Mouse (Mus musculus) left cerebral cortex, adult 2 months (tissue): ENCODE measurements around the gene Mark1. TPM values are rescaled to one million over a fixed set of nuclear protein-coding genes. Genes with fewer than 3 reads are reported as not detected.
A peak's percentile ranks its signal among the peaks of the same experiment; 100 is the strongest.

Source experiments
- DNase-seq, 2 experiments: peaks; one replicate each; pipeline ENCODE4 v3.0.0; 2021 to 2022; ENCODE audit warnings: low spot score in 2 of 2, mixed read lengths in 1 of 2; ENCODE audit errors: extremely low spot score in 1 of 2
- H3K27ac ChIP-seq: fragments of 200-600 bp; 2 replicates; pipeline ENCODE4 v1.8.1; 2022
- H3K4me3 ChIP-seq: fragments of 200-600 bp; 2 replicates; pipeline ENCODE4 v1.8.1; 2022
- CTCF ChIP-seq: fragments of 200-600 bp; IDR thresholded peaks from 2 replicates; pipeline ENCODE4 v1.8.1; 2022; ENCODE audit warnings: antibody characterized with exemption, mild to moderate bottlenecking, moderate library complexity
- intact Hi-C: fragments of 180-260 bp; cut with DNase I; formaldehyde crosslinking; loops from one replicate; pipeline ENCODE4 v1.15.1; 2025
- long read RNA-seq, 2 experiments: library from polyadenylated mRNA; stranded (forward); transcript quantifications; one replicate each; pipeline ENCODE4 v2.0.0; 2021; ENCODE audit warnings: borderline mapping rate in 2 of 2
- total RNA-seq, 2 experiments: library from RNA; stranded (reverse); gene quantifications; 2 replicates each; pipeline ENCODE4 v1.2.3; 2021

The Mark1 gene
- 10 to 100 TPM; 92.5 to 94.6 TPM for total RNA-seq
- long read RNA-seq, experiment 1, full-length matches to known transcripts, result 70 of 124 reads
- long read RNA-seq, experiment 1, partial matches to known transcripts, result 11 of 124 reads
- long read RNA-seq, experiment 1, other reads (novel, unspliced or antisense), result 43 of 124 reads
- long read RNA-seq, experiment 2, full-length matches to known transcripts, result 53 of 92 reads
- long read RNA-seq, experiment 2, partial matches to known transcripts, result 8 of 92 reads
- long read RNA-seq, experiment 2, other reads (novel, unspliced or antisense), result 31 of 92 reads

- Histone ChIP-seq H3K27ac (peak within 1 kb of the TSS; percentile 97), H3K4me3 (peak within 1 kb of the TSS; percentile 86)
- intact Hi-C loops, result loop anchor here (2.0 to 5.0 kb wide), 2 partner anchors 77 to 188 kb away; no protein-coding TSS in a partner anchor
- peak; percentile 37 to 38 for DNase-seq
- TF ChIP-seq CTCF, result no peak
Measured at GRCm38 (mm10) chr1:184999071-184999750, at the start of gene Mark1. Mark1 (minus strand) TSS chr1:184999570.

- TF ChIP-seq CTCF, result no peak
- Histone ChIP-seq H3K4me3 (no peak overlapping the region), H3K27ac (no peak overlapping the region)
- intact Hi-C loops, result no loop called here
- DNase-seq, result no peak
Measured at GRCm38 (mm10) chr1:185047516-185048247, 48.3 kb upstream of the Mark1 start.

- H3K4me3 ChIP-seq, result no peak overlapping the region
- DNase-seq, result no peak
- intact Hi-C loops, result no loop called here
- H3K27ac ChIP-seq, result no peak overlapping the region
- no peak for TF ChIP-seq CTCF
Measured at GRCm38 (mm10) chr1:185046513-185046912, 47.1 kb upstream of the Mark1 start.

GRCm38 (mm10) chr1:185038183-185038686 lies 38.9 kb upstream of the Mark1 start:
- intact Hi-C loops, result no loop called here
- no peak overlapping the region for H3K27ac ChIP-seq
- no peak for TF ChIP-seq CTCF
- H3K4me3 ChIP-seq, result no peak overlapping the region
- no peak for DNase-seq

DNA sequence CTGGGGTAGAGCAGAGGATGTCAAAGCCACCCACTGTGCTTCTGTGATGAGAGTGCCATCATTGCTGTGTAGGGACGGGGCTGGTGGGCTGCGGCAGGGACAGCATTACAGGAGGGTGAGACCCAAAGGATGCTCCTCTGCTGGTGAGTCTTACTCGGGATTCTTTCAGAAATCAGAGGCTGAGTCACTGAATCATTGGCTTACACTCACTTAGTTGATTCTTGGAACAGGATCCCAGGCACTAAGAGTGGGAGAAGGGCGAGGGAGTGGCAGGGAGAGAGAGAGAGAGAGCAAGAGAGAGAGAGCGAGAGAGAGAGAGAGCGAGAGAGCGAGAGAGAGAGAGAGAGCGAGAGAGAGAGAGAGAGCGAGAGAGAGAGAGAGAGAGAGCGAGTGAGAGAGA lies 31.2 kb upstream of the Mark1 start:
- H3K4me3 ChIP-seq, result no peak overlapping the region
- no peak for DNase-seq
- no peak overlapping the region for H3K27ac ChIP-seq
- no peak for TF ChIP-seq CTCF
- intact Hi-C loops, result no loop called here

DNA sequence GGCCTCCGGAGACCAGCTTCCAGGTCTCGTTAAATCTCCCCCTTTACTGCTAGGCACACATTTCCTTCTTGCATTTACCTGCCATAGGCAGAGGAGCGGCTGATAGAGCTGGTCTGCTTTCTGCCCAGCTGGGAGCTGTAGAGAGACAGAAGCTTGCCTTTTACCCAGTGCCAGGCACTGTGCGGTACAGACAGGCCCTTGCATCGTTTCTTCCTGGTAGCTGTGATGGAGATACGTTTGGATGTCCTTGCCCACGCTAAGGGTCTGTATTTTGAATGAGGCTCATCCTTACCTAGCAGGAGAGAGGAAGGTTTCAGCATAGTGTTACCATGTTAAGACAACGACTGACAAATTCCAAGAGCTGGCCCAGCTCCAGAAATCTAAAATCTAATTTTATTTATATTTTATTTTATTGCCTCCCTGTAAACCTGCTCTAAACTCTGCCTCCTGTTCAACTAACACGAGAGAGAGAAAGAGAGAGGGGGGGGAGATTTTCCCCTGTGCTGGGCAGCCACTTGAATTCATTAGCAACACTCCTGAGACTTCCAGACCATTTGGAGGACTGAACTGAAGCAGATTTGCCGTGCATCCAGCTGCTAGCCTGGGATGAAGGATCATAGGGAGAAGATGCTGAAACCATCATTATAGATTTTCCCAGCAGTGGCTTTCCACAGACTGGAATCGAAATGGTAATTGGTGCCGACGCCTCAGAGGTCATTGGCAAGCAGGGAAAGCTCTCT lies 21.2 kb upstream of the Mark1 start:
- Histone ChIP-seq H3K27ac (no peak overlapping the region), H3K4me3 (no peak overlapping the region)
- DNase-seq, result no peak
- no peak for TF ChIP-seq CTCF
- intact Hi-C loops, result no loop called here

DNA sequence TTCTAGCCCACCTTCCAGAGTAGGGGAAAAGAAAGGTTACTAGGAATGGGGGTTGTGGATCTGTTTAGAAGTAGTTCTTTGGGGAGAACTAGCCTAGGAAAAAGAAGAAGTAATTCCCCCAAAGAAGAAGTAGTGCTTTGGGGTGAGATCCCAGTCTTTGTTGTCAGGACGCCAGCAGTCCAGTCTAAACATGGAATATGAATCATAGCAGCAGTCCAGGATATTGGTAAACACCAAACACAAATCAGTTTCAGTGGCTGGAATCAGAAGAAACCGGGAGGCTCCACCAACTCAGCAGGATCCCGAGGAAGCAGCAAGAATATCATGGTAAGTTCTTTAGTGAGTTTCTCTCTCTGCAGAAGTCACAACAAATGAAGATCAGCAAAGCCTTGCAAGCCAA lies 13.2 kb upstream of the Mark1 start:
- intact Hi-C loops, result no loop called here

DNA sequence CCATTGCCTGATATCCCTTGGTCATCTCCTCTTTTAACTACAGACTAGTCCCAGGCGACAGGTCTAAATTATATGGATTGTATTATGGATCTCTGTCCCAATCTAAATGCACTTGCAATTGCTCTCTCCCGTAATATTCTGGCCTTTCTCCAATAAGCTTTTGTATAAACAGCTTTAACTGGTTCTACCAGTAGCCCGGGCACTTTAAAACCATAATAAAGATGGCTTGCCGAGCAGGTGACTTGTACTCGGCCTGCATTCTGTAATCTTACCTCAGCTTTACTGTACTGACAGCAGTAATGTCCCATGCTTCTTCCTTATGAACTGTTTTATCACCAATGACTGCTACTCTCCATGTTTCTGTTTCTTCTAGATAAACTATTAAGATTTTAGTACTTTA lies 7.7 kb upstream of the Mark1 start:
- TF ChIP-seq CTCF, result no peak
- intact Hi-C loops, result no loop called here
- DNase-seq, result no peak
- Histone ChIP-seq H3K4me3 (no peak overlapping the region), H3K27ac (no peak overlapping the region)

More for the DNA sequence above, 13.2 kb upstream of the Mark1 start:
- no peak for TF ChIP-seq CTCF
- no peak for DNase-seq
- no peak overlapping the region for H3K27ac ChIP-seq
- H3K4me3 ChIP-seq, result no peak overlapping the region

DNA sequence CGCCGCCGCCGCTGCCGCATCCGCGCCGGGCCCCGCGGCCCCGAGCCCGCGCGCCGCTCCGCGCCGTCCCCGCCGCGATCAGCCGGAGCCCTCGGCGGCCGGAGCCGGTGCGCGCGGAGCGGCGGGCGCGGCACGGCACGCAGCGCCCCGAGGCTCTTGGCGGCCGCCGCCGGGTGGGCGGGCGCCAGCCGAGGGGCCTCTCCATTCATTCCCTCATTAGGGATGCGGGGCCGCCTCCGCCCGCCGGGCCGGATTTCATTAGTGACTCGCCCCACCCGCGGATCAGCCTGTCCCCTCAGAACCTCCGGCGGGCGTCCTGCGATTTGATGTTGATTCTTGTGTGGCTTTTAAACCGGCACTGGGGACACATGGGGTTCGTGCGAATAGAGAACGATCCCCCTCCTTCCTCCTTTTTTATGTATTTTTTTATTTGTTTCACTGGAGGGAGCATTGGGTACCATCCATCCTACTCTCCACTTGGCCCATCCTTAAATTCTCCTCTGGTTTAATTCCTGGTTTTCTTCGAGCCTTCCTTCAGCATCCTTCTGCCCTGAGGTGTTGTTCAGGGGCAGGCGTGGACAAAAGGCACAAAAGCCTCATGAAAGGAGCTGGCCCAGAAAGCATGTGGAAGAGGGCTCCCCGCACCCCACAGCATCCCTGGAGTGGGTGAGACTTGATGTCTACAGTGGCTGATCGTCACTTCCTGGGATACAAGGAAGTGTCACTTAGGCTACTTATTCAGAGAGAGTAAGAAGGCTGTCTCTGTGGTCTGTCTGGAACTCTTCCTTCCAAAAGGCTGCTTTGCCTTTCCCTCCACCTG lies 620 bp upstream of the Mark1 start:
- intact Hi-C loops, result loop anchor here (2.0 to 5.0 kb wide), 2 partner anchors 78 to 187 kb away; no protein-coding TSS in a partner anchor

GRCm38 (mm10) chr1:184998631-184999030 lies 739 bp downstream of the Mark1 start:
- Histone ChIP-seq H3K4me3 (peak overlapping the region; percentile 86), H3K27ac (peak overlapping the region; percentile 97)
- intact Hi-C loops, result loop anchor here (2.0 to 5.0 kb wide), 2 partner anchors 76 to 188 kb away; no protein-coding TSS in a partner anchor
- TF ChIP-seq CTCF, result no peak
- DNase-seq, result no peak

More for the DNA sequence above, 620 bp upstream of the Mark1 start:
- Histone ChIP-seq H3K27ac (peak overlapping the region; percentile 91), H3K4me3 (peak overlapping the region; percentile 56)
- TF ChIP-seq CTCF, result no peak
- peak; percentile 70 to 73 for DNase-seq
